Comparison of ENCODE assay signal across 11 mouse cellular contexts in the genomic region with DNA sequence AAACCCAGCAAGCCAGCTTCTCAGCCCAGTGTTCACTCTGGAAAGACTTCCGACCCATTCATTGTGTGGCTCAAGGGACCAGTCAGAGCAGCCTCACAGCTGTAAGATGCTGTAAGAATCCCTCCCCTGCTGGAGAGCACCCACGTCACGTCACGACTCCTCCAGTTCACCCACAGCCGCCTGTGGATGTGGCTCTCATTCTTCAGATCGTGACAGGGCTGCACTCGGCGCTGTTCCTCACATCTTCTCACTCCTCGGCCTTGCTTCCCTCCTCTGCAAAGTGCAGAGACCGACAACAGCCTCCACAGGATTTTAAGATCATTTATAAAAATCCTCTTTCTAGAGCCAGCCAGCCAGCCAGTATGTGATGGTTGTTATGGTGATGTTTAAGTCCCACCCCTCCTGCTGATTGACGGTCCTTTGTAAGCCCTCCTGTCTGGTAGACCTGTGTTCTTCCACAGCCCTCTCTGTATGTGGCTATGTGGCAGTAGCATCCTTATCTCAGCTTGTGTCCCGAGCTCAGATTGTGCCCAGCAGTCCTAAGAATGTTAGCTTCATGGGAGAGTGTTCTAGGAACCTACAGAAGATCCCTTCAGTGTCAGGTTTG.
A peak's percentile ranks its signal among the peaks of the same experiment; 100 is the strongest.
DNase-seq lines count a peak whose midpoint lies in the region; ATAC-seq lines count a peak whose summit lies in the region.
"Had no signal": no experiment of that assay in that cellular context is flagged by ENCODE, and none has a peak within 500 bp of the region (broad histone marks: within the 10 kb centered on the region; RNA-seq: fewer than 3 reads in every experiment).

No protein-coding gene starts in this region.

- no peak for ATAC-seq in hindbrain, embryonic 11.5 days (ENCODE audit: low FRiP score)
- ATAC-seq in midbrain, embryonic 12.5 days (ENCODE audit: low FRiP score, low read depth) = peak; percentile 56; the same call in 1 of the 2 replicates

- H3K4me3 ChIP-seq in hindbrain, embryonic 11.5 days (ENCODE audit: low read depth, low read length) = no peak overlapping the region
- no peak overlapping the region for H3K4me3 ChIP-seq in midbrain, embryonic 12.5 days
- H3K4me3 ChIP-seq: embryonic facial prominence, embryonic 13.5 days; liver, embryonic 13.5 days had no signal

- 67% methylated on average over 12 of the region's 12 CpGs for WGBS in hindbrain, embryonic 11.5 days
- 63% methylated on average over 12 of the region's 12 CpGs for WGBS in midbrain, embryonic 12.5 days

- no peaks in the 10 kb centered on the region for H3K9me3 ChIP-seq in hindbrain, embryonic 11.5 days (ENCODE audit: control insufficient read depth, low read length)
- H3K9me3 ChIP-seq in midbrain, embryonic 12.5 days = no peaks in the 10 kb centered on the region
- H3K9me3 ChIP-seq: embryonic facial prominence, embryonic 13.5 days; liver, embryonic 13.5 days had no signal

- H3K4me1 ChIP-seq in hindbrain, embryonic 11.5 days (replicated peaks; ENCODE audit: control insufficient read depth, insufficient read depth, low read length) = 0 out of 2 replicates have a peak, but pooled peaks cover 2% of the 10 kb centered on the region
- H3K4me1 ChIP-seq in midbrain, embryonic 12.5 days = 0 out of 2 replicates have a peak, but pooled peaks cover 3% of the 10 kb centered on the region

- no peaks in the 10 kb centered on the region for H3K27me3 ChIP-seq in hindbrain, embryonic 11.5 days (ENCODE audit: control insufficient read depth, insufficient read depth, low read length)
- H3K27me3 ChIP-seq in midbrain, embryonic 12.5 days = no peaks in the 10 kb centered on the region
- H3K27me3 ChIP-seq: embryonic facial prominence, embryonic 13.5 days; liver, embryonic 13.5 days had no signal

- no peak overlapping the region for H3K4me2 ChIP-seq in hindbrain, embryonic 11.5 days (replicated peaks; ENCODE audit: low read depth, low read length)
- no peak overlapping the region for H3K4me2 ChIP-seq in midbrain, embryonic 12.5 days (replicated peaks)
- H3K4me2 ChIP-seq: embryonic facial prominence, embryonic 13.5 days; liver, embryonic 13.5 days had no signal

- no peaks in the 10 kb centered on the region for H3K36me3 ChIP-seq in hindbrain, embryonic 11.5 days (ENCODE audit: control insufficient read depth, insufficient read depth, low read length)
- H3K36me3 ChIP-seq in midbrain, embryonic 12.5 days = no peaks in the 10 kb centered on the region
- H3K36me3 ChIP-seq: embryonic facial prominence, embryonic 13.5 days had no signal

- DNase-seq in layer of hippocampus, adult 8-10 months (ENCODE audit: low spot score in 2 of 2) = peak; percentile 28
- no peak for DNase-seq in layer of hippocampus, adult 11-12 months (ENCODE audit: low spot score)
- peak; percentile 38 for DNase-seq in hindbrain, embryonic 11.5 days (ENCODE audit: low spot score)
- DNase-seq in right cerebral cortex, postnatal 25 days = peak; percentile 43
- DNase-seq in cerebellum, adult 18-20 months = no peak
- no peak for DNase-seq in Muller cell, postnatal 12 days (ENCODE audit: inconsistent ontology term)
- no peak for DNase-seq in cerebellum, postnatal 10 days
- DNase-seq: heart, adult 11 months; liver, embryonic 13.5 days had no signal

- no peak overlapping the region for H3K27ac ChIP-seq in hindbrain, embryonic 11.5 days (ENCODE audit: low read depth, low read length)
- H3K27ac ChIP-seq in midbrain, embryonic 12.5 days (replicated peaks) = peak overlapping the region; percentile 56; the same call in 1 of the 2 replicates
- H3K27ac ChIP-seq: embryonic facial prominence, embryonic 13.5 days; liver, embryonic 13.5 days had no signal

- H3K9ac ChIP-seq in hindbrain, embryonic 11.5 days (ENCODE audit: low read depth, low read length) = no peak overlapping the region
- H3K9ac ChIP-seq in midbrain, embryonic 12.5 days (replicated peaks) = no peak overlapping the region
- H3K9ac ChIP-seq: embryonic facial prominence, embryonic 13.5 days; liver, embryonic 13.5 days had no signal

Comparison
In these comparisons a context has a peak if more than half of its experiments do, and no peak if none do; other contexts are left out.
1. DNase-seq: peak in layer of hippocampus, adult 8-10 months (2 of 2), hindbrain, embryonic 11.5 days (single experiment) and right cerebral cortex, postnatal 25 days (single experiment); none in layer of hippocampus, adult 11-12 months (single experiment), cerebellum, adult 18-20 months (0 of 2), Muller cell, postnatal 12 days (single experiment) and cerebellum, postnatal 10 days (0 of 2).